Comparison of ENCODE assay signal across 8 mouse cellular contexts in genomic region chr13:104177796-104178649, GRCm38 (mm10). TPM values are rescaled to one million over a fixed set of nuclear protein-coding genes. Genes with fewer than 3 reads are reported as not detected.
DNase-seq lines count a peak whose midpoint lies in the region; ATAC-seq lines count a peak whose summit lies in the region.

Trappc13 (minus strand) TSS chr13:104178469.

- peak; percentile 94 for ATAC-seq in forebrain, embryonic 16.5 days
- peak; percentile 94 for ATAC-seq in hindbrain, embryonic 12.5 days (ENCODE audit: low FRiP score)
- peak; percentile 95 for ATAC-seq in midbrain, embryonic 13.5 days

- peak within 1 kb of the TSS; percentile 88 for H3K4me3 ChIP-seq in forebrain, embryonic 16.5 days (replicated peaks; ENCODE audit: low read length)
- peak within 1 kb of the TSS; percentile 87 for H3K4me3 ChIP-seq in hindbrain, embryonic 12.5 days
- H3K4me3 ChIP-seq in midbrain, embryonic 13.5 days (replicated peaks) = peak within 1 kb of the TSS; percentile 92

- no peaks in the 10 kb centered on the region; the same call in 1 of the 2 replicates for H3K36me3 ChIP-seq in forebrain, embryonic 16.5 days (ENCODE audit: control insufficient read depth, insufficient read depth)
- peaks cover 3% of the 10 kb centered on the region for H3K36me3 ChIP-seq in hindbrain, embryonic 12.5 days
- H3K36me3 ChIP-seq in midbrain, embryonic 13.5 days = peaks cover 19% of the 10 kb centered on the region

- H3K27me3 ChIP-seq in forebrain, embryonic 16.5 days (replicated peaks; ENCODE audit: control insufficient read depth, insufficient read depth, low read length) = no peaks in the 10 kb centered on the region
- H3K27me3 ChIP-seq in hindbrain, embryonic 12.5 days = no peaks in the 10 kb centered on the region
- H3K27me3 ChIP-seq in midbrain, embryonic 13.5 days = no peaks in the 10 kb centered on the region

- H3K9ac ChIP-seq in forebrain, embryonic 16.5 days (replicated peaks; ENCODE audit: low read depth, low read length) = peak within 1 kb of the TSS; percentile 97
- H3K9ac ChIP-seq in hindbrain, embryonic 12.5 days = peak within 1 kb of the TSS; percentile 85
- H3K9ac ChIP-seq in midbrain, embryonic 13.5 days (replicated peaks) = peak within 1 kb of the TSS; percentile 94

- DNase-seq in ovary, adult 18-20 months (ENCODE audit: low spot score) = peak; percentile 75
- DNase-seq in ovary, postnatal 36 days (ENCODE audit: low spot score) = no peak
- DNase-seq in brain, adult 2 months (ENCODE audit: low read depth, low spot score) = peak; percentile 94
- no peak for DNase-seq in layer of hippocampus, postnatal 36 days
- peak; percentile 88 for DNase-seq in thymus, postnatal 4 days

- peak within 1 kb of the TSS; percentile 77 for H3K4me2 ChIP-seq in forebrain, embryonic 16.5 days (ENCODE audit: low read length)
- peak within 1 kb of the TSS; percentile 80 for H3K4me2 ChIP-seq in hindbrain, embryonic 12.5 days (replicated peaks)
- H3K4me2 ChIP-seq in midbrain, embryonic 13.5 days (replicated peaks) = peak within 1 kb of the TSS; percentile 88

- H3K4me1 ChIP-seq in forebrain, embryonic 16.5 days (replicated peaks; ENCODE audit: control insufficient read depth, insufficient read depth, low read length) = peaks cover 11% of the 10 kb centered on the region
- peaks cover 10% of the 10 kb centered on the region for H3K4me1 ChIP-seq in hindbrain, embryonic 12.5 days
- peaks cover 19% of the 10 kb centered on the region for H3K4me1 ChIP-seq in midbrain, embryonic 13.5 days (replicated peaks)

- peak within 1 kb of the TSS; percentile 76 for H3K27ac ChIP-seq in forebrain, embryonic 16.5 days (ENCODE audit: low read length)
- H3K27ac ChIP-seq in hindbrain, embryonic 12.5 days = peak within 1 kb of the TSS; percentile 79
- H3K27ac ChIP-seq in midbrain, embryonic 13.5 days = peak within 1 kb of the TSS; percentile 84

- WGBS in forebrain, embryonic 16.5 days = under 1% methylated on average over 32 of the region's 32 CpGs
- under 1% methylated on average over 32 of the region's 32 CpGs for WGBS in hindbrain, embryonic 12.5 days
- 1% methylated on average over 32 of the region's 32 CpGs for WGBS in midbrain, embryonic 13.5 days

- H3K9me3 ChIP-seq in forebrain, embryonic 16.5 days (ENCODE audit: control insufficient read depth, low read length) = no peaks in the 10 kb centered on the region
- H3K9me3 ChIP-seq in hindbrain, embryonic 12.5 days (replicated peaks) = no peaks in the 10 kb centered on the region
- no peaks in the 10 kb centered on the region for H3K9me3 ChIP-seq in midbrain, embryonic 13.5 days

RNA-seq across cellular contexts. Expression of gene Trappc13, which starts in this region (rescaled TPM):
- polyA plus RNA-seq in forebrain, embryonic 16.5 days (2015; fragmentation: Nextera tagmentation; extraction: Ambion mirVana) = 69.4 and 72.5 TPM in 2 replicates
- 73.4 and 77.6 TPM in 2 replicates for polyA plus RNA-seq in hindbrain, embryonic 12.5 days (2016; fragmentation: Nextera tagmentation; extraction: Ambion mirVana)
- 10 to 100 TPM; 56.7 to 58.5 TPM for total RNA-seq in layer of hippocampus, postnatal 36 days (2021)
- polyA plus RNA-seq in midbrain, embryonic 13.5 days (2015; fragmentation: Nextera tagmentation; extraction: Ambion mirVana) = 70.1 and 74.7 TPM in 2 replicates

Comparison
In these comparisons a context has a peak if more than half of its experiments do, and no peak if none do; other contexts are left out.
1. DNase-seq: peak in ovary, adult 18-20 months (single experiment), brain, adult 2 months (single experiment) and thymus, postnatal 4 days (single experiment); none in ovary, postnatal 36 days (single experiment) and layer of hippocampus, postnatal 36 days (0 of 2).
2. Peak in every context shown above with its lines, with median percentiles within 50 percentile points of each other: ATAC-seq, H3K27ac ChIP-seq, H3K4me2 ChIP-seq, H3K4me3 ChIP-seq and H3K9ac ChIP-seq.